Mouse (Mus musculus): ENCODE data around the gene Flii. TPM values are rescaled to one million over a fixed set of nuclear protein-coding genes. Genes with fewer than 3 reads are reported as not detected.

The Flii gene
- total RNA-seq, 2 experiments from 2014 or later: 42.9 to 49.3 TPM

DNA sequence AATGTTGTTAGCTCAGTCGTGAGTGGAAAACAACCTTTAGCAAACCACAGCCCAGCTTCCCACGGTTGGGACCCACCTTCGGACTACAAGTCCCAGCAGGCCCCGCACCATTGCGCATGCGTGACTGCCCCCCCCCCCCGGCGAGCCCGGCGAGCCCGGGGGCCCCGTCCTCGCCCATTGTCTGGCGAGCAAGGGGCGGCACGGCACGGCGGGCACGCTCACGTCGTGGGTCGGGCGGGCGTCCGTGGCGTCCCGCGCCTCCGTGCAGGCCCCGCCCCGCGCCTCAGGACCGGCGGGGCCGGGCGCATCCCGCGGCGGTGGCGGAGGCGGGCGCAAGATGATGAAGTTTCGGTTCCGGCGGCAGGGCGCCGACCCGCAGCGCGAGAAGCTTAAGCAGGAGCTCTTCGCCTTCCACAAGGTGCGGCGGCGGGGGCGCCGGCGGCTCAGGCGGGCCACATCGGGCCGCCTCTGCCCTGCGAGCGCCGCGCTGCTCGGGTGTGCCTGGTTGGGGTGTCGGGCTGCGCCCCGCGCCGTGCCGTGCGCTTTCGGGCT, 27.5 kb downstream of the Flii start, which contains the start of gene Llgl1:
Gene Llgl1 (plus strand): TSS at position 200 of the 552 bp plus-strand sequence.
- intact Hi-C loops (cut with DNase I): no loop called here
- peak; percentile 79 to 82 for DNase-seq (ENCODE audit: low spot score in 2 of 2)

DNA sequence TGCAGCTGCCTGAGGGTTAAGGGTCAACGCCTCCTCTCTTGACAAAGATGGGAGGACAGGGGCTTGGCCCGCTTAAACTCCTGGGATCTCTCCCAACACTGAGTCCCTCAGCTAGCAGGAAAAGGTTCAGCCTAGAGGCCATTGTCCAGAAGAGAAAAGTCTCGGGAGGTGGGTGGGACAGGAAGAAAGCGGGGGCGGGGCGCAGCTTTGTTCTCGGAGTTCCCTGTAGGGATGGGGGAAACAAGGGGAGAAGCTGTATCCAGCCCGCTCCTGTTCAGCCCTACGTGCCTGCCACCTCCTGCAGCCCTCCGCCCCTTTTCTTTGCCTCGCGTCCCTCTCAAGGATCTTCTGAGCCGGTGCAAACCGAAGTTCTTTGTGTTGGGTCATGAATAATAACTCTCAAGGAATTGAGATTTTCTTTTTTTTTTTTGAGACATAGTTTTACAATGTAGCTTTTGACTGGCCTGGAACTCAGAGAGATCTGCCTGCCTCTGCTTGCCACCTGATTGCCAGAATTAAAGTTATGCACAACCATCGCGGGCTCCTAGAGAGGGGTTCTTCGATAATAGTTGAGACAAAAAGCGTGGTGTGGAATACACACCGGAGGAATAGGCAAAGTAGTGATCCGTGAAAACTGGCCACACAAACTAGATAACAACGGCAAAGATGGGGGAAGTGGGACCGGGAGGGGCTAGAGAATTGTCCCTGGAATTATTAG, 28.1 kb downstream of the Flii start:
- DNase-seq (ENCODE audit: low spot score in 2 of 2): peak; percentile 4 to 26
- intact Hi-C loops (cut with DNase I): no loop called here

DNA sequence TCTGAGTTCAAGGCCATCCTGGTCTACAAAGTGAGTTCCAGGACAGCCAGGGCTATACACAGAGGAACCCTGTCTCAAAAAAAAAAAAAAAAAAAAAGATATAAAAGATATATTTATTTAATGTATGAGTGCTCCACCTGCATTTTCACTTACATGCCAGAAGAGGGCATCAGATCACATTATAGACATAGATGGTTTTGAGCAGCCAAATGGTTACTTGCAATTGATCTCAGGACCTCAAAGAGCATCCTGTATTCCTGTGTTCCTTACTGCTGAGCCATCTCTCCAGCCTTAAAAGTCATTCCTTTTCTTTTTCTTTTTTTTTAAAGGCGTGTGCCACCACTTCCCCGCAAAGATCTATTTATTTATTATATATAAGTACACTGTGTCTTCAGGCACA, 29.5 kb downstream of the Flii start:
- intact Hi-C loops (cut with DNase I): no loop called here
- DNase-seq (ENCODE audit: low spot score in 2 of 2): peak in 1 of 2 experiments; percentile 15

DNA sequence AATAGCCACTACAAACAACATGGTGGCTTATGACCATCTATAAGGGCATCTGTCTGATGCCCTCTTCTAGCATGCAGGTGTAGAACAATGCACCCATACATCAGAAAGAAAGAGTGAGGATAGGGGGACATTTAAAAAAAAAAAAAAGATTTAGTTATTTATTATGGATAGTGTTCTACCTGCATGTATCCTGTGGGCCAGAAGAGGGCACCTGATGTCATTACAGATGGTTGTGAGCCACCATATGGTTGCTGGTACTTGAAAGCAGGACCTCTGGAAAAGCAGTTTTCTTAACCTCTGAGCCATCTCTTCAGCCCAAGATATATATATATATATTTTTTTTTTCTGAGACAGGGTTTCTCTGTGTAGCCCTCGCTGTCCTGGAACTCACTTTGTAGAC, 30.9 kb downstream of the Flii start:
- no peak for DNase-seq (ENCODE audit: low spot score in 2 of 2)
- intact Hi-C loops (cut with DNase I): no loop called here

Small RNA genes lying within 50 kb of the gene (microRNA-seq; reads per million reads assigned to microRNA genes)
- 1.1 to 7.1 reads per million in 2 experiments for gene Mir5100

Other genes with a start within 250 kb of the Flii start
- 10 to 100 TPM; 43.5 to 44.8 TPM for gene Alkbh5, start 190.9 kb downstream of the Flii start, total RNA-seq (2021)
- gene Llgl1, start 27.5 kb downstream of the Flii start, total RNA-seq (2021): 10 to 100 TPM; 40.4 to 43.8 TPM
- 10 to 100 TPM; 22.3 to 27.6 TPM for gene Mief2, start 1.1 kb upstream of the Flii start, total RNA-seq (2021)
- gene Top3a, start 50.1 kb upstream of the Flii start, total RNA-seq (2021): 1 to 10 TPM; 3.4 to 3.9 TPM
- gene Smcr8, start 50.3 kb upstream of the Flii start, total RNA-seq (2021): 10 to 100 TPM; 25.5 to 26.5 TPM
- 1 to 10 TPM; 1.7 to 2.8 TPM for gene Shmt1, start 84.5 kb upstream of the Flii start, total RNA-seq (2021)
- gene Dhrs7b, start 103.4 kb upstream of the Flii start, total RNA-seq (2021): 10 to 100 TPM; 30.6 to 31.5 TPM
- gene Tmem11, start 152.0 kb upstream of the Flii start, total RNA-seq (2021): 10 to 100 TPM; 24.7 to 27.0 TPM
- gene Natd1, start 187.5 kb upstream of the Flii start, total RNA-seq (2021): 10 to 100 TPM; 10.6 to 11.8 TPM
- gene Map2k3, start 204.8 kb upstream of the Flii start, total RNA-seq (2021): 10 to 100 TPM; 12.1 to 14.7 TPM

Measured in left cerebral cortex, postnatal 14 days (tissue).